Mouse (Mus musculus) spleen, adult 2 months (tissue): Measurements from ENCODE around the gene Kidins220. TPM values are rescaled to one million over a fixed set of nuclear protein-coding genes. Genes with fewer than 3 reads are reported as not detected.

ENCODE experiments used
- DNase-seq, 2 experiments: peaks; one replicate each; pipeline versions ENCODE4 v3.0.0 to v3.0.0-alpha.2; 2012 to 2021; ENCODE audit warnings: low spot score in 2 of 2, low read depth in 1 of 2
- H3K27ac ChIP-seq: fragments of 200-500 bp; 2 replicates; pipeline ENCODE4 v1.5.1; 2012; ENCODE audit warnings: low read length, inconsistent platforms; ENCODE audit not compliant: insufficient read depth
- H3K27me3 ChIP-seq: fragments of 200-500 bp; 2 replicates; pipeline ENCODE4 v1.6.1; 2012; ENCODE audit warnings: mild to moderate bottlenecking, moderate library complexity, low read length, inconsistent platforms; ENCODE audit not compliant: control insufficient read depth, insufficient read depth
- H3K36me3 ChIP-seq: fragments of 200-500 bp; 2 replicates; pipeline ENCODE4 v1.6.1; 2012; ENCODE audit warnings: mild to moderate bottlenecking, low read length, inconsistent platforms; ENCODE audit not compliant: control insufficient read depth, insufficient read depth
- H3K4me1 ChIP-seq: fragments of 200-500 bp; 2 replicates; pipeline ENCODE4 v1.6.1; 2011; ENCODE audit warnings: inconsistent platforms; ENCODE audit not compliant: control insufficient read depth, insufficient read depth, insufficient read length
- H3K4me3 ChIP-seq: fragments of 200-500 bp; 2 replicates; pipeline ENCODE4 v1.5.1; 2011; ENCODE audit warnings: mild to moderate bottlenecking, inconsistent platforms; ENCODE audit not compliant: insufficient read depth, insufficient read length; ENCODE audit errors: extremely low read depth
- CTCF ChIP-seq: fragments of 200-500 bp; IDR thresholded peaks from 2 replicates; pipeline ENCODE4 v1.5.1; 2011; ENCODE audit warnings: mild to moderate bottlenecking, inconsistent platforms; ENCODE audit not compliant: insufficient read depth, insufficient read length, insufficient replicate concordance; ENCODE audit errors: extremely low read depth
- POLR2A ChIP-seq: fragments of 200-500 bp; IDR thresholded peaks from 2 replicates; pipeline ENCODE4 v1.6.1; 2011; ENCODE audit warnings: low read depth, low read length, inconsistent platforms
- WGBS: fragments of 180-500 bp; shearing (Covaris S2); methylation state at CpG from one replicate; pipeline ENCODE4 v1.1.7; 2018; 5-methylcytosine and 5-hydroxymethylcytosine counted together
- polyA plus RNA-seq: library from polyadenylated mRNA; depleted of rRNA; stranded (reverse); fragments of >200 nt; gene quantifications from 2 replicates; pipeline ENCODE4 v1.2.3, GENCODE M21; 2012; rRNA removed

Kidins220 gene
- polyA plus RNA-seq, 1 experiment = 22.2 TPM

- no peaks in the 10 kb centered on the region for H3K27me3 ChIP-seq
- H3K36me3 ChIP-seq = no peaks in the 10 kb centered on the region
- no peak overlapping the region for H3K4me3 ChIP-seq
- no peaks in the 10 kb centered on the region for H3K4me1 ChIP-seq
- WGBS = 75% methylated on average over 7 of the region's 7 CpGs
- no peak for DNase-seq
- H3K27ac ChIP-seq = no peak overlapping the region
- TF ChIP-seq POLR2A (no peak), CTCF (no peak)
These were observed 135.4 kb downstream of the Kidins220 start for GRCm38 (mm10) chr12:25109971-25110681.

- DNase-seq = no peak
- TF ChIP-seq CTCF (no peak), POLR2A (no peak)
- 91% methylated on average over 7 of the region's 7 CpGs for whole genome bisulfite sequencing
- H3K36me3 ChIP-seq = no peaks in the 10 kb centered on the region
- no peak overlapping the region for H3K27ac ChIP-seq
- H3K27me3 ChIP-seq = no peaks in the 10 kb centered on the region
- no peak overlapping the region for H3K4me3 ChIP-seq
- H3K4me1 ChIP-seq = no peaks in the 10 kb centered on the region
These were observed 136.0 kb downstream of the Kidins220 start for GRCm38 (mm10) chr12:25110682-25111078.

Other genes with a start within 250 kb of the Kidins220 start
- gene Mboat2, start 144.0 kb upstream of the Kidins220 start, polyA plus RNA-seq = 1.2 and 1.4 TPM in 2 replicates
- 106 and 113 TPM in 2 replicates for gene Id2, start 122.2 kb downstream of the Kidins220 start, polyA plus RNA-seq